Mouse (Mus musculus) testis, adult 2 months (tissue): ENCODE data around the gene Unc13c.

Experiments used
- CTCF ChIP-seq: fragments of 200-500 bp; IDR thresholded peaks from 2 replicates; pipeline ENCODE4 v1.5.1; 2012; ENCODE audit warnings: low read depth, mild to moderate bottlenecking, inconsistent platforms, low read length, moderate library complexity; ENCODE audit not compliant: control insufficient read depth, insufficient read depth, insufficient replicate concordance
- POLR2A ChIP-seq: fragments of 200-500 bp; IDR thresholded peaks from 2 replicates; pipeline ENCODE4 v1.6.1; 2012; ENCODE audit warnings: low read depth, mild to moderate bottlenecking, inconsistent platforms, low read length, moderate library complexity; ENCODE audit not compliant: control insufficient read depth

GRCm38 (mm10) chr9:73987236-73987635 is 18.5 kb upstream of the Unc13c start:
- TF ChIP-seq CTCF (no peak), POLR2A (no peak)
